ENCODE assay signal across 22 mouse cellular contexts in genomic region chr1:164973790-164974189, GRCm38 (mm10). TPM values are rescaled to one million over a fixed set of nuclear protein-coding genes. Genes with fewer than 3 reads are reported as not detected.
A peak's percentile ranks its signal among the peaks of the same experiment; 100 is the strongest.
DNase-seq lines count a peak whose midpoint lies in the region; ATAC-seq and TF ChIP-seq lines count a peak whose summit lies in the region.
"Had no signal": no experiment of that assay in that cellular context is flagged by ENCODE, and none has a peak within 500 bp of the region (broad histone marks: within the 10 kb centered on the region; RNA-seq: fewer than 3 reads in every experiment).

No protein-coding gene starts in this region.

- 14% methylated on average over 3 of the region's 3 CpGs for WGBS in forebrain, embryonic 10.5 days
- 3% methylated on average over 3 of the region's 3 CpGs for WGBS in forebrain, embryonic 16.5 days
- 5% methylated on average over 3 of the region's 3 CpGs for WGBS in forebrain, embryonic 15.5 days
- 2% methylated on average over 3 of the region's 3 CpGs for WGBS in midbrain, embryonic 15.5 days

- DNase-seq in forebrain, embryonic 10.5 days (ENCODE audit: extremely low spot score, low spot score), result no peak
- DNase-seq in brain, embryonic 14.5 days (ENCODE audit: low read depth), result peak; percentile 80
- no peak for DNase-seq in adrenal gland, adult 2 months
- DNase-seq in gastrocnemius, adult 2 months, result no peak
- no peak for DNase-seq in adrenal gland, adult (ENCODE audit: inconsistent age in 2 of 2, low spot score in 1 of 2)
- DNase-seq: cerebellum, adult 2 months; gastrocnemius, postnatal 25 days; heart, postnatal 10 days; kidney, adult 2 months; kidney, postnatal 14 days; lung, postnatal 10 days; right cerebral cortex, adult 18-20 months had no signal

- H3K4me1 ChIP-seq in forebrain, embryonic 10.5 days, result peaks cover 11% of the 10 kb centered on the region
- H3K4me1 ChIP-seq in forebrain, embryonic 16.5 days (replicated peaks; ENCODE audit: control insufficient read depth, insufficient read depth, low read length), result no peaks in the 10 kb centered on the region
- no peaks in the 10 kb centered on the region for H3K4me1 ChIP-seq in forebrain, embryonic 15.5 days
- H3K4me1 ChIP-seq in midbrain, embryonic 15.5 days, result peaks cover 5% of the 10 kb centered on the region; the same call in 1 of the 2 replicates
- H3K4me1 ChIP-seq: hindbrain, embryonic 12.5 days; liver, embryonic 15.5 days had no signal

- ATAC-seq in forebrain, embryonic 16.5 days, result no peak; the same call in 1 of the 2 replicates
- ATAC-seq in forebrain, embryonic 15.5 days (replicated peaks), result peak; percentile 57; the same call in 1 of the 2 replicates
- peak; percentile 90 for ATAC-seq in midbrain, embryonic 15.5 days (replicated peaks)

- H3K9me3 ChIP-seq in forebrain, embryonic 10.5 days, result no peaks in the 10 kb centered on the region
- H3K9me3 ChIP-seq in forebrain, embryonic 16.5 days (ENCODE audit: control insufficient read depth, low read length), result no peaks in the 10 kb centered on the region
- H3K9me3 ChIP-seq in forebrain, embryonic 15.5 days, result no peaks in the 10 kb centered on the region
- H3K9me3 ChIP-seq in midbrain, embryonic 15.5 days, result no peaks in the 10 kb centered on the region
- H3K9me3 ChIP-seq: hindbrain, embryonic 12.5 days; liver, embryonic 15.5 days had no signal

- H3K27ac ChIP-seq in forebrain, embryonic 10.5 days, result peak overlapping the region; percentile 62; the same call in 1 of the 2 replicates
- no peak overlapping the region for H3K27ac ChIP-seq in forebrain, embryonic 16.5 days (ENCODE audit: low read length)
- no peak overlapping the region for H3K27ac ChIP-seq in forebrain, embryonic 15.5 days (replicated peaks)
- H3K27ac ChIP-seq in midbrain, embryonic 15.5 days, result peak overlapping the region; percentile 45; the same call in 1 of the 2 replicates
- no peak overlapping the region for H3K27ac ChIP-seq in gastrocnemius, adult 2 months
- H3K27ac ChIP-seq: hindbrain, embryonic 12.5 days; liver, embryonic 15.5 days had no signal

- TF ChIP-seq POLR2A in brain, embryonic 14.5 days (IDR thresholded peaks at IDR 0.05; ENCODE audit: borderline replicate concordance, extremely low read depth, insufficient read depth, insufficient read length, poor library complexity, severe bottlenecking), result no peak

- no peak overlapping the region for H3K4me3 ChIP-seq in forebrain, embryonic 10.5 days
- no peak overlapping the region for H3K4me3 ChIP-seq in forebrain, embryonic 16.5 days (replicated peaks; ENCODE audit: low read length)
- no peak overlapping the region for H3K4me3 ChIP-seq in forebrain, embryonic 15.5 days
- H3K4me3 ChIP-seq in midbrain, embryonic 15.5 days, result no peak overlapping the region
- no peak overlapping the region for H3K4me3 ChIP-seq in gastrocnemius, adult 2 months
- H3K4me3 ChIP-seq: hindbrain, embryonic 12.5 days; liver, embryonic 15.5 days; megakaryocyte, embryonic 14.5 days had no signal

- no peaks in the 10 kb centered on the region for H3K36me3 ChIP-seq in forebrain, embryonic 10.5 days (replicated peaks)
- H3K36me3 ChIP-seq in forebrain, embryonic 16.5 days (ENCODE audit: control insufficient read depth, insufficient read depth), result no peaks in the 10 kb centered on the region
- no peaks in the 10 kb centered on the region for H3K36me3 ChIP-seq in forebrain, embryonic 15.5 days
- no peaks in the 10 kb centered on the region for H3K36me3 ChIP-seq in midbrain, embryonic 15.5 days (replicated peaks)
- H3K36me3 ChIP-seq: hindbrain, embryonic 12.5 days; liver, embryonic 15.5 days had no signal

- intact Hi-C loops in gastrocnemius, adult 2 months (cut with DNase I), result no loop called here

- no peak for TF ChIP-seq CTCF in brain, embryonic 14.5 days (IDR thresholded peaks at IDR 0.05; ENCODE audit: borderline replicate concordance, extremely low read depth, insufficient read depth, insufficient read length)
- no peak for TF ChIP-seq CTCF in gastrocnemius, adult 2 months (IDR thresholded peaks at IDR 0.05)

- H3K4me2 ChIP-seq in forebrain, embryonic 16.5 days (ENCODE audit: low read length), result no peak overlapping the region
- H3K4me2 ChIP-seq in forebrain, embryonic 15.5 days (replicated peaks), result no peak overlapping the region
- no peak overlapping the region for H3K4me2 ChIP-seq in midbrain, embryonic 15.5 days
- H3K4me2 ChIP-seq: hindbrain, embryonic 12.5 days; liver, embryonic 15.5 days had no signal

- no peak overlapping the region for H3K9ac ChIP-seq in forebrain, embryonic 16.5 days (replicated peaks; ENCODE audit: low read depth, low read length)
- H3K9ac ChIP-seq in forebrain, embryonic 15.5 days (replicated peaks), result no peak overlapping the region
- no peak overlapping the region for H3K9ac ChIP-seq in midbrain, embryonic 15.5 days
- H3K9ac ChIP-seq: hindbrain, embryonic 12.5 days; liver, embryonic 15.5 days had no signal

- H3K27me3 ChIP-seq in forebrain, embryonic 10.5 days (ENCODE audit: poor library complexity, severe bottlenecking), result no peaks in the 10 kb centered on the region
- H3K27me3 ChIP-seq in forebrain, embryonic 16.5 days (replicated peaks; ENCODE audit: control insufficient read depth, insufficient read depth, low read length), result no peaks in the 10 kb centered on the region
- H3K27me3 ChIP-seq in forebrain, embryonic 15.5 days, result no peaks in the 10 kb centered on the region
- H3K27me3 ChIP-seq in midbrain, embryonic 15.5 days (replicated peaks), result no peaks in the 10 kb centered on the region
- H3K27me3 ChIP-seq: hindbrain, embryonic 12.5 days; liver, embryonic 15.5 days had no signal

RNA-seq across cellular contexts. Expression of gene Xcl1, which starts 38.5 kb away (rescaled TPM):
- polyA plus RNA-seq in forebrain, embryonic 10.5 days (2016; fragmentation: Nextera tagmentation; extraction: Ambion mirVana), result not detected in 2 replicates
- polyA plus RNA-seq in forebrain, embryonic 16.5 days (2015; fragmentation: Nextera tagmentation; extraction: Ambion mirVana), result not detected in 2 replicates
- not detected in 2 replicates for polyA plus RNA-seq in brain, embryonic 14.5 days (2012; rRNA removed)
- not detected in 2 replicates for polyA plus RNA-seq in forebrain, embryonic 15.5 days (2015; fragmentation: Nextera tagmentation; extraction: Ambion mirVana)
- polyA plus RNA-seq in midbrain, embryonic 15.5 days (2015; fragmentation: Nextera tagmentation; extraction: Ambion mirVana), result not detected in 2 replicates
- under 1 TPM in 1 of 2 experiments, not detected in 1; 0.83 TPM for total RNA-seq in adrenal gland, adult 2 months (2021)
- not detected in 2 replicates for polyA plus RNA-seq in adrenal gland, adult 2 months (2012; rRNA removed)
- not detected for total RNA-seq in gastrocnemius, adult 2 months (2021)
- total RNA-seq: gastrocnemius, postnatal 25 days; heart, postnatal 10 days; left cerebral cortex, adult 8-10 months had no signal
- polyA plus RNA-seq: cerebellum, adult 2 months; frontal cortex, adult 2 months; hindbrain, embryonic 12.5 days; limb, embryonic 14.5 days; liver, embryonic 15.5 days; stomach, embryonic 16.5 days had no signal

Comparison
In these comparisons a context has a peak if more than half of its experiments do, and no peak if none do; other contexts are left out.
1. H3K27ac ChIP-seq: peak in forebrain, embryonic 10.5 days (single experiment) and midbrain, embryonic 15.5 days (single experiment); none in forebrain, embryonic 16.5 days (single experiment), forebrain, embryonic 15.5 days (single experiment) and gastrocnemius, adult 2 months (single experiment).